Mouse (Mus musculus) erythroblast, embryonic 14.5 days (primary cell): ENCODE results near the gene Enpp6.

Source experiments
- GATA1 ChIP-seq: IDR thresholded peaks from 2 replicates; pipeline ENCODE4 v1.6.1; 2012; ENCODE audit warnings: low read length, inconsistent platforms, mixed read lengths
- TAL1 ChIP-seq: IDR thresholded peaks from 3 replicates; pipeline ENCODE4 v1.6.1; 2012; ENCODE audit warnings: low read length, inconsistent platforms, mixed read lengths

- no peak for TF ChIP-seq GATA1
- no peak for TF ChIP-seq TAL1
These were observed 21.6 kb downstream of the Enpp6 start for GRCm38 (mm10) chr8:47008220-47008773.
